Mouse (Mus musculus) thymus, postnatal 14 days (tissue): ENCODE results near the gene Suv39h1.
A peak's percentile ranks its signal among the peaks of the same experiment; 100 is the strongest.
"Not testable (repeated sequence)": the region's sequence is repeated elsewhere in the genome, so short reads cannot be mapped to it uniquely, and the experiment has no call there.

Experiments
- DNase-seq: peaks from one replicate; pipeline ENCODE4 v3.0.0; 2021

Gene Suv39h1

GRCm38 (mm10) chrX:8024795-8025194 lies 49.8 kb downstream of the Suv39h1 start:
- DNase-seq: no peak

DNA sequence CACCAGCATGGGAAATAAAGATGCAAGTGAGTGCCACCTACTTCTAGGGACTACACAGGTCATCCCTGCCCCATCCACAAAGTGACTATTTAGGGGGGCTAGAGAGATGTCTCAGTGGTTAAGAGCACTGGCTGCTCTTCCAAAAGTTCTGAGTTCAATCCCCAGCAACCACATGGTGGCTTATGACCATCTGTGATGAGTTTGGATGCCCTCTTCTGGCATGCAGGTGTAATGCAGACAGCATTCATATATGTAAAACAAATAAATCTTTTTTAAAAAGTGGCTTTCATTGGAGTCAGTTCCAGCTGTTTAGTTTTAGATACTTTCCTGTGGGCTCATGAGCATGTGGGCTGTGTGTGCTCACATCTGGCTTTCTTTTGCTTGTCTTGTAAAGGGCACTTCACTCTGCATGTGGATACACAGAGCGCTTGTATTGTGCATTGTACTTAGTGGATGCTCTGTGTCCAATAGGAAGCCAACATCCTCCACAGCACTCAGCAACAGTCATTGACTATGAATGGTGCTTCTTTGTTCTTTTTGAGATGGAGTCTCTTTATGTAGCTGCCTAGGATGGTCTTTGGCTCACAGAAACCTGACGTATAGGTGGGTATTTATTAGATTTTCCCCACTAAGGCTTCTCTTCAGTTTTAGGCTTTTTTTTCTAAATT lies 54.3 kb downstream of the Suv39h1 start:
- peak; percentile 6 for DNase-seq

DNA sequence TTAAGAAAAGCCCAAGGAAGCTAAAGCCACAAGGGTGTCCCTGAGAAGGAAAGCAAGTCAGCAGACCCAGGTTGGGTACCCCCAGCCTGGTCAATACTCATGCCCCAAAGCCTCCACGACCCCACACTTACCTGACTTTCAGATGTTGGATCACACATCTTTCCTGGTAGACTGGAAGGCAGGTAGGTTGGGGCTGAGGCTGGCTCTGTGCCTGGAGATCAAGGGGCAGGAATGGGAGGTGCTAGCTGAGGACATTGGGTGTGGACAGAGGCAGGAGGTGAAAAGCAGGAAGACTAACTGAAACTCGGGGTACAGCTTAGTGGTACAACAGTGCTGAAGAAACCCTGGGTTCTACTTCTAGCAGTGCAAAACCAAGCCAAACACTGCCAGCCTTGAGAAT lies 56.3 kb downstream of the Suv39h1 start, which contains the start of gene Glod5:
Glod5 (minus strand) TSS at position 207 of the 400 bp plus-strand sequence.
- no peak for DNase-seq

GRCm38 (mm10) chrX:8017142-8017541 lies 57.4 kb downstream of the Suv39h1 start:
- DNase-seq: peak; percentile 37

DNA sequence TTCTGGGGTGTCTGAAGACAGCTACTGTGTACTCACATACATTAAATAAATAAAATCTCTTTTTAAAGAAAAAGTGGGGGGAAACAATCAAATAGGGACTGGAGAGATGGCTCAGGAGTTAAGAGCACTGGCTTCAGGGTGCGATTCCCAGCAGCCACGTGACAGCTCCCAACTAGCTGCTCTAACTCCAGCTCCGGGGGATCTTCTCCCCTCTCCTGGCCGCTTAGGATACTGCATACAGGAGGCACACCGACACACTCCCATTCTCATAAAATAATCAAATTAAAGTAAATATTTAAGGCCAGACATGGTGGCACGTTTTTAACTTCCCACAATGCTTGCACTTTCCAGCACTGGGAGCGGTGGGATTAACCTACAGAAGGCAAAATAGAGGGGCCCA lies 58.9 kb downstream of the Suv39h1 start:
- not testable (repeated sequence) for DNase-seq

GRCm38 (mm10) chrX:8013569-8014314 lies 60.8 kb downstream of the Suv39h1 start:
- no peak for DNase-seq

- no peak for DNase-seq
Measured at GRCm38 (mm10) chrX:8013157-8013556, 61.4 kb downstream of the Suv39h1 start.
